Mouse (Mus musculus) liver, embryonic 14.5 days (tissue): ENCODE measurements around the gene Slc25a33.

ENCODE experiments used
- CTCF ChIP-seq: IDR thresholded peaks from 2 replicates; pipeline ENCODE4 v1.5.1; 2016; ENCODE audit warnings: antibody characterized with exemption, low read depth, control low read depth
- EP300 ChIP-seq: IDR thresholded peaks from 2 replicates; pipeline ENCODE4 v1.6.1; 2016; ENCODE audit warnings: antibody characterized with exemption, low read depth

DNA sequence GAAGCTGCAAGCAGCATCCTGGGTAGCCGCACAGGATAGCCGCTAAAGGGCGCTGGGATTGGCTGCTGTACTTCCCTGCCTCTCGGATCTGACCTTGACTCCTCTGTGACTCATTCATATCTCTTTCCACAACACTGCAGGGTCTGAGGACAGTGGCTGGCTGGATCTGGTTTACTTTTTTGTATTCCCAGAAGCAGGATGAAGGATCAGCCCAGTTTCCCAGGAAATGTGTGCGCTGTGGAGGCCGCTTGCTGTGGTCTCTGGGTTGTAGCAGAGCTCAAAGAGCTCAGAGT is 26.0 kb upstream of the Slc25a33 start:
- TF ChIP-seq CTCF (no peak), EP300 (no peak)
